Mouse (Mus musculus): ENCODE measurements around the gene Arfgap1.
A peak's percentile ranks its signal among the peaks of the same experiment; 100 is the strongest.

Arfgap1 gene

GRCm38 (mm10) chr2:180967010-180967763, at the start of gene Arfgap1:
TSS of gene Arfgap1 (plus strand) at chr2:180967225.
- DNase-seq, result peak; percentile 96

DNA sequence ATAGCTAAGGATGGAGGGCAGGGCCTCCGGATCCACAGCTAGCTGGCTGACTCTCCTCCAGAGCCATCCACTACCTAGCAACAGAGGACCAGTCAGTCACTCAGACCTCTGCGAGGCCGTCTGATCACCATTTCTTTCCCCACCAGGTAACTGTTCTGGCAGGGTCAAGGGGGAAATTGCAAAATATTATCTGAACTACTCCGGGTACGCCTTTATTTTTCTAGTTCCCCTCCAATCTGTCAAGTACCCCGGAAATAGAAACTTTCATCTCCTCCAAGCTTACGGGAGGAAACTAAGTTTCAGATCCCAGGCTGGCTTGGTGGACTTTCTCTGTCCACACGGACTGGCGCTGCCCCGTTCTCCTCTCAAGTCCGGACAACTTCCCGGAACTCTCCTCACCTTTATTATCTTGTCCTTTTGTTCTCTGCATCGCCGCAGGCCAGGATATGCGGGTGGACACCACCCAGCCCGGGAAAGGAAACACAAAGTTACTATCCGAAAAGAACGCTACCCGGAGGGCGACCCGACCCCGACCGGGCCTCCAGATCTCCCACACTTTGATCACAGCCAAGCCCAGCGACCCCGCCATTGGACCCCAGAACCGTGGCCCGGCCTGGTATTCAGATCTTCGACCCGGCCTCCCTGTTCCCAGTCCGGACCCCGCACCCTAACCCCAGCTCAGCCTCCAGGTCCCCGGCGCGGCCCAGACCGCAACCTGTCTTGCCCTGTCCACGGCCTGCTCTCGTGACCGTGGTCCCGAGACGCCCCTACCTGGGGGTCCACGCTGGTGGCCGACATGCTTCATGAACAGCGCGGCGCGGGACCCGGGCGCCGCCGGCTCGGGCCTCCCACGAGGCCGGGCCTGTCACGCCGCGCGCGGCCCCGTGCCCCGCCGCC, 46.9 kb upstream of the Arfgap1 start:
- DNase-seq, result peak; percentile 24

- DNase-seq, result peak; percentile 98
Observed at GRCm38 (mm10) chr2:180920810-180921400, 46.1 kb upstream of the Arfgap1 start, which contains the start of gene Ythdf1. TSS of gene Ythdf1 (minus strand) at chr2:180920949.

DNA sequence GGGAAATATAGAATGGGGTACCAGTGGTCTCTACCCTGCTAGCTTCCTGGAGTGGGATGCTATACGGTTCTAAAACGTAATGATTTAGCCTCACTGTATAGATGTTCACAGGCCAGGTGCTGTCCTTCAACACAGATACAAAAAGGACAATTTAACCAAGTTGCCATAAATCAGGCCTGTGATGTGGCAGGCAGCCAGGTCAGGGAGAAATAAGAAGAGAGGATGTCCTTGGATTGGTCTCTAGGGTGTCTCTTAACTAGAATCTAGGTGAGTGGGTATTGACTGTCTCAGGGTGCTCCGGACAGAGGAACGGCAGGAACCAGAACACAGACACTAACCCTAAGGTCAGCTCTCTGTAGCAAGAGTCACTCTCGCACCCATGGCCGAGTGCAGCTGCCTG, 44.3 kb upstream of the Arfgap1 start:
- DNase-seq, result no peak

GRCm38 (mm10) chr2:180925176-180925575, 41.8 kb upstream of the Arfgap1 start:
- peak; percentile 58 for DNase-seq

GRCm38 (mm10) chr2:180928723-180929122, 38.3 kb upstream of the Arfgap1 start, which contains the start of gene Birc7:
TSS of gene Birc7 (plus strand) at chr2:180929023.
- no peak for DNase-seq

GRCm38 (mm10) chr2:180932418-180932817, 34.6 kb upstream of the Arfgap1 start:
- DNase-seq, result no peak

GRCm38 (mm10) chr2:180940187-180940586, 26.8 kb upstream of the Arfgap1 start:
- no peak for DNase-seq

- no peak for DNase-seq
Observed at GRCm38 (mm10) chr2:180941869-180942268, 25.2 kb upstream of the Arfgap1 start.

DNA sequence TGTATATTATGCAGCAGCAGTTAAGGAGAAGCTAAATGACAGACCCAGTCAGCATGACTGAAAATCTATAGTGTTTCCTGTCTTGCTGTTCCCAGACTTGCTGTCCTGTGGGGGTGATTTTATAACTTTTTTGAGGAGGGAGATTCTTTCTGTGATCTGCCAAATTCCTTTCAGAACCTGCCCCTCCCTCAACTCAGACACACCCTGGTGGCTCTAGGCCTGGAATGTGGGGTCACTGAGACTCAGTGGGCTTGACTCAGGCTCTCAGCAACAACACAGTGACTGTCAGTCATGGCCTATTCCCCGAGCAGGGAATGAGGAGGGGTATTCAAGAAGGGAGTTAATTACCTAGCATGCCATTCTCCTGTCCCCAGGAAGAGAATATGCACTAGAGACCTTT, 17.1 kb upstream of the Arfgap1 start:
- no peak for DNase-seq

- peak; percentile 38 for DNase-seq
Observed at GRCm38 (mm10) chr2:180952731-180953171, 14.3 kb upstream of the Arfgap1 start.

DNA sequence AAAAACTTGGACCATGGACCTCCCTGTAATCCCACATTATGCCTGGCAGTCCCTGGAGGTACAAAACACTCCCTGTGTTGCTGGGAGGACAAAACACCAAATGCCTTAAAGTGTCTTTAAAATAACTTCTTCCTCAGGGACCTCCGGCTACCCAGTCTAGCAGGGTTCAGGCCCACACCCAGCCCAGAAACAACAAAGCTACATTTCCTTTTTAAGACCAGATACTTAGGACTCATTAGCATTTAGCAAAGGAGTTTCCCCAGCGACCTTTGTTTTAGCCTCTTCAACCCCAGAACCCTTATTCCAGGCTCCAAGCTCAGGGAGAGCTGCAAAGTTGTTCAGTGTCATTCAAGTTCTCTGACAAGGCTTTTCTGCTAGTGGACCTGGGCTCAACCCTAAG, 13.4 kb upstream of the Arfgap1 start:
- no peak for DNase-seq

GRCm38 (mm10) chr2:180954061-180955047, 12.7 kb upstream of the Arfgap1 start, which contains the start of gene Nkain4:
TSS of gene Nkain4 (minus strand) at chr2:180954699.
- DNase-seq, result peak; percentile 46

GRCm38 (mm10) chr2:180959605-180960004, 7.4 kb upstream of the Arfgap1 start:
- no peak for DNase-seq

DNA sequence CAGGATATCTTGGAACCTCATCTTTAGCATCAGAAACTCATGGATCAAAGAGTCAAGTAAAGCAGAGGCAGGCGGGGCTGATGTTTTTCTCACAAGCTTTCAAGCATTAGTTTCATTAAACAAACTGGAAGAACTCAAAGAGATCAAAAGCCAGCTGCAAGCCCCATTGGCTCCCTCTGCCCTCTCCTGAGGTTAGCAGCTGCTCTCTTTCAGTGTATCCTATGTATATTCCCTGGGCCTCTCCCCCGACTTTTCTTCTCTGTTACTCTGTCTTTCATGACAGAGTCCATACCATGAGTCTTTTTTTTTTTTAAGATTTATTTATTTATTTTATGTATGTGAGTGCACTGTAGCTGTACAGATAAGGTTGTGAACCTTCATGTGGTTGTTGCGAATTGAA, 6.8 kb upstream of the Arfgap1 start:
- no peak for DNase-seq

DNA sequence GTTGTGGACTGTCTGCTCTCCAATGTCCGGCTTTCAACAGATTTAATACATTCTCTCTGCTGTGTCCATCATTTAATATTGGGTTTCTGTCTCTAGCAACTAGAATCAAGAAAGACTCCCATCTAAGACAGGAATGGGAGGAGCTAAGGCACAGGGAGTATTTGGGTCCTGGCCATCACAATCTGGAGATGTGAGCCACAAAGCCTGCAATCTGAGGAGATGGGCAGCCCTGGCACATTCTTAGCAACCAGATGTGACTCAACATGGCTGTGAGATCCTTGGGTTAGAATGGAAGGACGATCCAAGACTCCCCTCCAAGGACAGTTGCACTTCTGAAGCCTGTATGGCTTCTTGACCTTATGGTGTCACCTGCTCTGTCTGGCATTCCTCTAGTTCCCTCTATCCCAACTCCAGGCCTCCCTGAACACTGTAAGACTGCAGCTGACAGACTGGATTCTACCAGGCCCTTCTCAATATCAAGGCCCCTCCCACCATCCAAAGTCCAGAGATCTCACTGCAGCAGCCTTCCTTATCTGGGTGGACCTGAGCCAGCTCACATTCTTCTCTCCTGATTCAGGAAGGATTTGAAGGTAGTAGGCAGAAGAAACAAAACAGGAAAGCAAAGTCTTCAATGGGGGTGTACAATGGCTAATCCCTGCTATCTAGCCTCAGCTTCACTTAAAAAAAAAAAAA, 4.3 kb upstream of the Arfgap1 start:
- no peak for DNase-seq

DNA sequence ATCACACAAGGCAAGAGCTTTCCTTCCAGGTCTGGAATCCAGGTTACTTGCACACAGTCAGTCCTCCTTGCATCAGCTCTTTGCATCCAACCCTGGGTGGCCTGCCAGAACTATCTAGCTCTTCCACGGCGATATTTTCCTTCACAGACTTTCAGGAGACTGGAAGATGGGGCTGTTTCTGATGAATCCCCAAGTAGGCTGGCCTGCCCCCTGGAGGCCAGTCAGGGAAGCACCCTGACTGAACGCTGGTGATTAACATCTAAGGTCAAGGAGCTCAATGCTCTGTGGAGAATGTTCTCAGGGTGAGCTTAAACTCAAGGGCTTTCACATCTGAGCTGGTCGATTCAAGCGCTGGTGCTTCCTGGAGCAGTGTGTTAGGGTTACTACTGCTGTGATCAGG, 3.1 kb upstream of the Arfgap1 start:
- peak; percentile 61 for DNase-seq

GRCm38 (mm10) chr2:180966092-180966882, 738 bp upstream of the Arfgap1 start:
- DNase-seq, result peak; percentile 49

- DNase-seq, result no peak
Observed at GRCm38 (mm10) chr2:180981133-180981532, 14.1 kb downstream of the Arfgap1 start.

- DNase-seq, result no peak
Observed at GRCm38 (mm10) chr2:180985635-180986034, 18.6 kb downstream of the Arfgap1 start.
